Mouse (Mus musculus) MN1 (cell line): ENCODE measurements around the gene Bub3.
A peak's percentile ranks its signal among the peaks of the same experiment; 100 is the strongest.

Experiments used
- DNase-seq: peaks from one replicate; pipeline ENCODE4 v3.0.0-alpha.2; 2016; ENCODE audit warnings: low spot score

Bub3 gene

GRCm38 (mm10) chr7:131556116-131556515 lies 3.9 kb upstream of the Bub3 start:
- DNase-seq: no peak

- DNase-seq: no peak
Measured at GRCm38 (mm10) chr7:131556541-131557271, 3.3 kb upstream of the Bub3 start.

GRCm38 (mm10) chr7:131557751-131558150 lies 2.3 kb upstream of the Bub3 start:
- no peak for DNase-seq

- DNase-seq: no peak
Measured at GRCm38 (mm10) chr7:131560697-131561042, 648 bp downstream of the Bub3 start.

GRCm38 (mm10) chr7:131575246-131575645 lies 15.2 kb downstream of the Bub3 start:
- DNase-seq: no peak

GRCm38 (mm10) chr7:131582178-131582577 lies 22.2 kb downstream of the Bub3 start:
- no peak for DNase-seq

- peak; percentile 17 for DNase-seq
Measured at GRCm38 (mm10) chr7:131585551-131585950, 25.5 kb downstream of the Bub3 start.

- no peak for DNase-seq
Measured at GRCm38 (mm10) chr7:131597779-131598482, 37.9 kb downstream of the Bub3 start.

- DNase-seq: peak; percentile 53
Measured at GRCm38 (mm10) chr7:131598483-131598824, 38.4 kb downstream of the Bub3 start.

- no peak for DNase-seq
Measured at GRCm38 (mm10) chr7:131602106-131602505, 42.1 kb downstream of the Bub3 start.

- peak; percentile 16 for DNase-seq
Measured at GRCm38 (mm10) chr7:131603186-131603585, 43.2 kb downstream of the Bub3 start.

- DNase-seq: no peak
Measured at GRCm38 (mm10) chr7:131604946-131605345, 44.9 kb downstream of the Bub3 start.

- DNase-seq: no peak
Measured at GRCm38 (mm10) chr7:131605481-131605880, 45.5 kb downstream of the Bub3 start.

GRCm38 (mm10) chr7:131608049-131608448 lies 48.0 kb downstream of the Bub3 start:
- DNase-seq: no peak

GRCm38 (mm10) chr7:131609677-131610076 lies 49.7 kb downstream of the Bub3 start:
- DNase-seq: no peak
